Mouse (Mus musculus) heart, embryonic 12.5 days (tissue): Measurements from ENCODE around the gene Pomt2. TPM values are rescaled to one million over a fixed set of nuclear protein-coding genes. Genes with fewer than 3 reads are reported as not detected.
A peak's percentile ranks its signal among the peaks of the same experiment; 100 is the strongest.

Source experiments
- ATAC-seq: fragments of 200-750 bp; cut with Nextera tagmentation; 2 replicates; pipeline ENCODE4 v1.8.0; 2017; ENCODE audit warnings: moderate TSS enrichment, moderate library complexity; ENCODE audit not compliant: insufficient number of reproducible peaks, low FRiP score
- H3K27ac ChIP-seq: fragments of 300-500 bp; sonication (generic); 2 replicates; pipeline ENCODE4 v1.5.1; 2016; ENCODE audit warnings: mild to moderate bottlenecking, moderate library complexity; ENCODE audit not compliant: poor library complexity, severe bottlenecking
- H3K27me3 ChIP-seq: fragments of 300-500 bp; sonication (generic); replicated peaks from 2 replicates; pipeline ENCODE4 v1.6.1; 2016; ENCODE audit warnings: mild to moderate bottlenecking, moderate library complexity
- H3K36me3 ChIP-seq: fragments of 300-500 bp; sonication (generic); 2 replicates; pipeline ENCODE4 v1.6.1; 2016; ENCODE audit warnings: mild to moderate bottlenecking, moderate library complexity
- H3K4me1 ChIP-seq: fragments of 300-500 bp; sonication (generic); replicated peaks from 2 replicates; pipeline ENCODE4 v1.6.1; 2016; ENCODE audit warnings: mild to moderate bottlenecking
- H3K4me2 ChIP-seq: fragments of 300-500 bp; sonication (generic); 2 replicates; pipeline ENCODE4 v1.6.1; 2016; ENCODE audit warnings: mild to moderate bottlenecking, moderate library complexity
- H3K4me3 ChIP-seq: fragments of 300-500 bp; sonication (generic); 2 replicates; pipeline ENCODE4 v1.5.1; 2016; ENCODE audit warnings: mild to moderate bottlenecking
- H3K9ac ChIP-seq: fragments of 300-500 bp; sonication (generic); 2 replicates; pipeline ENCODE4 v1.6.1; 2016; ENCODE audit warnings: mild to moderate bottlenecking, moderate library complexity
- H3K9me3 ChIP-seq: fragments of 300-500 bp; sonication (generic); replicated peaks from 2 replicates; pipeline ENCODE4 v1.6.1; 2016; ENCODE audit warnings: mild to moderate bottlenecking, moderate library complexity
- WGBS: fragments of 180-500 bp; shearing (Covaris S2); methylation state at CpG from one replicate; pipeline ENCODE4 v1.1.7; 2016; 5-methylcytosine and 5-hydroxymethylcytosine counted together
- polyA plus RNA-seq: library from polyadenylated mRNA; unstranded; fragments of >200 nt; fragmentation: Nextera tagmentation; extraction: Ambion mirVana; gene quantifications from 2 replicates; pipeline ENCODE4 v1.2.1, GENCODE M21; 2016

Pomt2 gene
- polyA plus RNA-seq, 1 experiment from 2014 or later = 16.0 TPM

DNA sequence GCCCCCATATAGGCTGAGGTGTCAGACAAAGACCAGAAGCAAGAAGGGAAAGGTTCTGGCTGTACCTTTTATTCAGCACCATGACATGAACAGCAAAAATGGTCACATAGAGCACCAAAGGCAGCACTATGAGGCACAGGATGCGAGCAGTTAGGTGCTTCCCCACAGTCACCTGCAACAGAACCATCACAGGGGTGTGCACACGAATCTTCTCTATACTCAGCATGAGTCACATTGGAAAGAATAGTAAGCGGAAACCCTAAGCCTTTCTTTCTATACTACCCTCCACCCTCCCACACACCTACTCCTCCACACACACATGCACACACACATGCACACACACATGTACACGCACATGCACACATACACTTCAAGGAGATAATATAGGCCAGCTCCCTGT, 17.5 kb downstream of the Pomt2 start:
- ATAC-seq = no peak
- WGBS = 89% methylated on average over 4 of the region's 4 CpGs
- H3K36me3 ChIP-seq = peaks cover 47% of the 10 kb centered on the region

DNA sequence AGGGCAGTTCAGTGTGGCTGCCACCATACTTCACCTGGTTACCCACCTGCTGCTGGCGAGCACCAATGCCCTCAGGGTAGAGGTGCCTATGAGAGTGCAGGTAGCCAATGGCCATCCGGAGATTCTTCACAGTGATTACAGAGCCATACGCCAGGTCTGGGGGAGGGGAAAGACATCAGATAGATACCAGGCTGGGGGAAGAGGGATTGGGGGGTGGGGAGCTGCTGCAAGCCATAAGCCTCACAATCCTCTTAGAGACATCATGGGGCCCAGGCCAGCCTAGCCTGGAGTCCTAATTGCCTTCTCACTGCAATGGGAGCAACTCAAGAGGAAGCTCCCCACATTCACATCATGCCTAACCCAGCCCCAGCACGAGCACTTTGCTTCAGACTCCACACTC, 20.5 kb downstream of the Pomt2 start:
- H3K27me3 ChIP-seq = no peaks in the 10 kb centered on the region
- no peak overlapping the region for H3K4me2 ChIP-seq
- H3K36me3 ChIP-seq = peaks cover 58% of the 10 kb centered on the region
- ATAC-seq = no peak
- H3K4me1 ChIP-seq = peaks cover 5% of the 10 kb centered on the region
- no peak overlapping the region for H3K9ac ChIP-seq
- H3K4me3 ChIP-seq = no peak overlapping the region
- WGBS = 77% methylated on average over 4 of the region's 4 CpGs
- H3K27ac ChIP-seq = no peak overlapping the region
- no peaks in the 10 kb centered on the region for H3K9me3 ChIP-seq

More for the DNA sequence above, 17.5 kb downstream of the Pomt2 start:
- no peak overlapping the region for H3K4me3 ChIP-seq
- H3K9me3 ChIP-seq = no peaks in the 10 kb centered on the region
- no peak overlapping the region for H3K9ac ChIP-seq
- H3K4me2 ChIP-seq = no peak overlapping the region
- H3K27me3 ChIP-seq = no peaks in the 10 kb centered on the region
- H3K4me1 ChIP-seq = peaks cover 10% of the 10 kb centered on the region
- H3K27ac ChIP-seq = no peak overlapping the region

DNA sequence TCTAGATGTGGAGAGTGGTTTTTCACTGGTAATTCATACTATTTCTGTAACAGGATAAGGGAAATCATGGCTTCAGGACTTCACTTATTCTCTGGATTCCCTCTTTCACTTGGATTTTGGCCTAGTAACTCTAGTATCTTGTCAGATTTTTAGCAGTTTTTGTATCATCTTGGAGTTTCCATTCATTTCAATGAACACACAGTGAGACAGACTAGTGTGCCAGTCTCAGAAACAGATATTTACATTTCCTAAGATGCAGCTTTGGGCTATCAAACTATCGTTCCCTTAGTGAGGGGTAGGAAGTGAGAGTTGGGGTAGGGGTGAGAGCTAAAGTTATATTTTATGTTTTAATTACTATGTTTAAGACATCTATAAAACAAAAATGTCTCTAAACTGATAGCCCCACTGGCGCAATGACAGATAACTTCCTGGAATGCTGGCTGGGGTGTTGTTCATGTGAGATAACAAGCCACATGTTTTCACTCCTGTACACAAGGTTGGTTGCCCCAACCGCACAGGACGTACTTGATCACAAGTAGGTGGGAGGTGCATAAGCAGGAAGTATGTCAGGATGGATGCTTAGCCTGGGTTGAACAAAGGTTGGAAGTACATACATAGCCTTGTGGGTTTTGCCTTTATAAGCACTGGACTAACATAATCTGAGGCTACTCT, 25.7 kb downstream of the Pomt2 start:
- Histone ChIP-seq H3K36me3 (peaks cover 59% of the 10 kb centered on the region), H3K4me2 (no peak overlapping the region), H3K27me3 (no peaks in the 10 kb centered on the region), H3K4me3 (no peak overlapping the region), H3K4me1 (no peaks in the 10 kb centered on the region), H3K9ac (no peak overlapping the region), H3K27ac (no peak overlapping the region), H3K9me3 (no peaks in the 10 kb centered on the region)
- 68% methylated on average over 4 of the region's 4 CpGs for WGBS
- 0 out of 2 replicates have a peak, but pooled peaks have one; percentile 39 for ATAC-seq

DNA sequence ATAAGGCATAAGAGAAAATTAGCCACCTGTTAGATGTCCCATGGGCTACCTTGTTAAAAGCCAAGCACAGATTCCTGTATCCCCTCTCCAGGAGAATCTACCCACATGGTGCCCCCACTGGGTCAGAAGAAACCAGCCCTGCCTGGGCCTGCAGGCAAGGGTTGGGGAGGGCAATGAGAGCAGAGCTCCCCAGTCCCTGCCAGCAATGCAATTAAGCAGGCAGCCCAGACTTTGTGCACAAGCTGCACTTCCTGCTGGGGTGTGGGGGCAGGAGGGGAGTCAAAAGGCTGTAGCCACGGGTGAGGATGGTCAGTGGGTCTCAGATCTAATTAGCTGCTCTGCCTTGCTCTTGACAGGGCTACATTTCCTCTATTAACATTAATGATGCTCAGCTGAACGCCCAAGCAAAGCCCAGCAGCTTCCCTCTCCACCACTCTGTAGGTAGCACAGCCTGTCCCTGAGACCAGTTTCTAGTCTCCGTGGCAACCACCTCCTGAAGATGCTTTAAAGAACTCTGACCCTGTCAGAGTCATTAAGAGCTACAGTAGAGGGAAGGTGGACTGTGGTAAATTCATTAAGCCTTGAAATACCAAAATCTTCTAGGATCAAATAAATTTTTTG, 40.3 kb downstream of the Pomt2 start:
- peaks cover 35% of the 10 kb centered on the region for H3K36me3 ChIP-seq
- H3K4me2 ChIP-seq = no peak overlapping the region
- no peak overlapping the region for H3K9ac ChIP-seq
- H3K27me3 ChIP-seq = peaks cover 16% of the 10 kb centered on the region
- H3K4me1 ChIP-seq = peaks cover 8% of the 10 kb centered on the region; the same call in 1 of the 2 replicates
- no peak for ATAC-seq
- 46% methylated on average over 3 of the region's 3 CpGs for WGBS
- H3K27ac ChIP-seq = no peak overlapping the region
- H3K9me3 ChIP-seq = no peaks in the 10 kb centered on the region
- no peak overlapping the region for H3K4me3 ChIP-seq

DNA sequence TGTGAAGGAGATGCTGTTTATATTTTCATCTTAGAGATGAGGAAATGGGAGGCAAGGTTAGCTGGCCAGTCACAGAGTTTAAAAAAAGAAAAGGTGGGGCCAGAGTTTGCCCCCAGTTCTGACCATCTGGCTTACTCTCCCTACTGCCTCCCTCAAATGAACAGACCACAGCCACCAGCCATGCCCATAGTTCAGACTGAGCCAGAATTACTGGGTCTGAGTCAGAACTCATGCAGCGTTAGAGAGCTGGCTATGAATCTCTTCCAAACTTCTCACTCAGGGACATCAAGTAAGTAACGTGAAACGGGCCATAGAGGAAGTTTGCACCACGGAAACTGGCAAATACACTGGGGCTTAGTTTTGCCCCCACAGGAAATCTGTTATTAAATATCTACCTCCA, 43.0 kb downstream of the Pomt2 start:
- no peak overlapping the region for H3K27ac ChIP-seq
- no peak for ATAC-seq

DNA sequence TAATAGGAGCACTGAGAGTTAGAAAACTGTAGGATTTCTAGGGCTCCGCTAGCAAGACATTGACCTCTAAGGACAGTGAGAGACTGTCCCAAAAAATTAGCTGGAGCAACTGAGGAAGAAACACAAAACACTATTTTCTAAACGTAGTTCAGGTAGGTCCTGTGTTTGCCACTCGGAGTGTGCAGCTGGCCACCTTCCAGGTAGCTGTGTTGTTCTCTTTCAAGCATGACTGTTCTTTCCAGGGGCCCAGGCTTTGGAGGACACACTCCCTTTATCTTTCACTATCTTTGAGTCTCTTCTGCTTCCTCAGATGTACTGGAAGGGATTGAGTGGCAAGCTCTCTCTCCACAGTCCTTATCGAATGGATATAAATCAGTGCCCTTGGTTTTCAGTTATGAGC, 44.3 kb downstream of the Pomt2 start:
- no peak overlapping the region for H3K4me3 ChIP-seq
- no peaks in the 10 kb centered on the region for H3K9me3 ChIP-seq
- peaks cover 48% of the 10 kb centered on the region for H3K27me3 ChIP-seq
- no peak for ATAC-seq
- no peak overlapping the region for H3K27ac ChIP-seq
- peaks cover 12% of the 10 kb centered on the region for H3K4me1 ChIP-seq
- WGBS = 87% methylated on average over 4 of the region's 4 CpGs
- peaks cover 5% of the 10 kb centered on the region for H3K36me3 ChIP-seq
- H3K4me2 ChIP-seq = no peak overlapping the region
- no peak overlapping the region for H3K9ac ChIP-seq

More for the DNA sequence above, 43.0 kb downstream of the Pomt2 start:
- Histone ChIP-seq H3K4me3 (no peak overlapping the region), H3K9ac (no peak overlapping the region), H3K36me3 (peaks cover 17% of the 10 kb centered on the region), H3K27me3 (peaks cover 43% of the 10 kb centered on the region), H3K9me3 (no peaks in the 10 kb centered on the region), H3K4me1 (peaks cover 12% of the 10 kb centered on the region), H3K4me2 (no peak overlapping the region)
- WGBS = 80% methylated on average over 4 of the region's 4 CpGs

DNA sequence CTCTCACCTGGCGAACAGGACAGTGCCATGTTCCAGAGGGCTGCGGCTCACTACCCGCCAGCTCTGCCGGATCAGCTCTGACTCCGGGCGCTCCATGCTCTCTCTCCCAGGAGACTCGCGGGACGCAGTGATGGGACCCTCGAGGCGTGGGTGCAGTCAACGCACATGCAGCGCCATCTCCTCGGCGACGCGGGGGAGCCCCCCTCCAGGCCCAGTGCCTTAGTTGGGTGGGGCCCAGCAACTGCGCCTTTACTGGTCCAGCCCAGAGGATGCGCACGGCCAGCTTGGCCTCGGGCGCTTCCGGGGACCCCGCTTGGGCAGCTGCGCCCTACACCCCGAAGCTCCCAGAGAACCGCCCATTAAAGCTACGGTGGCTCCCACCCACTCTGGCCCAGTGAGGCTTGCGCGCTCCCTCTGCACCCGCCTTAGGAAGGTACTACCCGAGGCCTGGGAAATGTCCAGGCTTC, 45.6 kb downstream of the Pomt2 start, which contains the start of gene Ngb:
Gene Ngb (minus strand): TSS at position 375 of the 467 bp plus-strand sequence.
- no peak within 1 kb of the TSS for H3K27ac ChIP-seq

DNA sequence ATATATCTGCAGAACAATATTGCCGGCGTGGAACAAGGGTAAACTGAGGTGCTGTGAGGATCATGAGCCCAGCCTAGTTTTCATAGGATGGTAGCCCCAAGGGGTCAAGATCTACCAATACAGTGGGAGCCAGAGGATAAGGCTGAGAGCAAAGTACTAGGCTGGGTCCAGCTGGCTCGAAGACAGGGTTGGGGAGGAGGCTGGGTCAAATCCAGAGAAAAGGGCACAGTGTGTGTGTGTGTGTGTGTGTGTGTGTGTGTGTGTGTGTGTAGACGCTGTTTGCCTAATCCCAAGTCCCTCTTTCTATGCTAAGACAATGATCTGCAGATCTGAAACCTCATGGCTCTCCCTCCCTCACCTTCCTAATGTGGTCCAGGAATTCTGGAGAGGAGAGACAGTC, 47.4 kb downstream of the Pomt2 start:
- Histone ChIP-seq H3K4me3 (no peak overlapping the region), H3K4me2 (no peak overlapping the region), H3K27me3 (peaks cover 60% of the 10 kb centered on the region), H3K9me3 (no peaks in the 10 kb centered on the region), H3K27ac (no peak overlapping the region), H3K4me1 (peaks cover 12% of the 10 kb centered on the region), H3K9ac (no peak overlapping the region), H3K36me3 (no peaks in the 10 kb centered on the region)
- 82% methylated on average over 4 of the region's 4 CpGs for WGBS
- no peak for ATAC-seq

More for the DNA sequence above, 45.6 kb downstream of the Pomt2 start, which contains the start of gene Ngb:
- H3K9me3 ChIP-seq = no peaks in the 10 kb centered on the region
- H3K27me3 ChIP-seq = peaks cover 60% of the 10 kb centered on the region
- peak within 1 kb of the TSS; percentile 79 for H3K4me2 ChIP-seq
- 5% methylated on average over 32 of the region's 32 CpGs for WGBS
- peak within 1 kb of the TSS; percentile 57; the same call in 1 of the 2 replicates for H3K9ac ChIP-seq
- ATAC-seq = peak; percentile 34; the same call in 1 of the 2 replicates
- no peaks in the 10 kb centered on the region for H3K36me3 ChIP-seq
- H3K4me1 ChIP-seq = peaks cover 12% of the 10 kb centered on the region
- peak within 1 kb of the TSS; percentile 44 for H3K4me3 ChIP-seq

DNA sequence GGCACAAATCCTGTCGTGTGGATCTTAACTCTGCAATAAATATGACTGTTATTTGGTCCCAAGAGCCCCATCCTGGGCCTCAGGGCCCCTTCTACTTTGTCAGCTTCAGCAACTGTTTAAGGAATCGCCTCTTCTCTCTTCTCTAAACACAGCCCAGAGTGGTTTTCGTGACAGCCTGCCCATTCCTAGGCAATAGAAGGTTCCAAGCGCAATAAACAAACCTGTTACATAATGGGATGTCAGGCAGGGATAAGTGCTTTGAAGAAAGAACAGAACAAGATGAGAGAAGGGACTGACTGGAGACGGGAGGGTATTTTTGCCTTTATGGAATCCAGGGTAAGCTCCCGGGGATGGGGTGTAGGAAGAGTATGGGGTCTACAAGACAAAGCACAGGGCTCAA, 54.1 kb downstream of the Pomt2 start:
- H3K4me3 ChIP-seq = no peak overlapping the region
- no peak overlapping the region for H3K9ac ChIP-seq
- ATAC-seq = no peak
- H3K9me3 ChIP-seq = no peaks in the 10 kb centered on the region
- peaks cover 14% of the 10 kb centered on the region for H3K27me3 ChIP-seq
- no peak overlapping the region for H3K27ac ChIP-seq
- no peak overlapping the region for H3K4me2 ChIP-seq
- H3K36me3 ChIP-seq = no peaks in the 10 kb centered on the region
- H3K4me1 ChIP-seq = peaks cover 24% of the 10 kb centered on the region
- 62% methylated on average over 6 of the region's 6 CpGs for WGBS

DNA sequence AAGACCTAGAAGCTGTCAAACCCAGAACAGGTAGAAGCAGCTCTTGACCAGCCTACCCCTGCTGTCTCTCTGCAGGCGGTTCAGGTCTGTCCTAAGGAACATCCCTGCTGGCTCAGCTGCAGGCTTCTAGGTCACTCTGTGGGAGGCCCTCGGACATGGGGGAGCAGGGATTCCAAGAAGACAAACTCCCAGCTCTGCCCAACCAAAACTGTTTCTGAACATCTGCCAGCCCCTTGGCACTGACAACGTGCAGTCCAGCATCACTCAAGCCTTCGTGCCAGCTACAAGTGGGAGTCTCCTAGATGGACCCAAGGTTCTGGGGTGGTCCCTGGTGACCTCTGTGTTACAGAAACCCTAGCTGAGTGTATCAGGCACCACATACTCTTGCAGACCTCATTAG, 54.5 kb downstream of the Pomt2 start:
- H3K9ac ChIP-seq = no peak overlapping the region
- no peak for ATAC-seq
- no peaks in the 10 kb centered on the region for H3K9me3 ChIP-seq
- H3K4me3 ChIP-seq = no peak overlapping the region
- peaks cover 26% of the 10 kb centered on the region for H3K4me1 ChIP-seq
- 68% methylated on average over 4 of the region's 4 CpGs for WGBS
- no peaks in the 10 kb centered on the region for H3K36me3 ChIP-seq
- H3K27ac ChIP-seq = no peak overlapping the region
- no peak overlapping the region for H3K4me2 ChIP-seq
- H3K27me3 ChIP-seq = peaks cover 10% of the 10 kb centered on the region

DNA sequence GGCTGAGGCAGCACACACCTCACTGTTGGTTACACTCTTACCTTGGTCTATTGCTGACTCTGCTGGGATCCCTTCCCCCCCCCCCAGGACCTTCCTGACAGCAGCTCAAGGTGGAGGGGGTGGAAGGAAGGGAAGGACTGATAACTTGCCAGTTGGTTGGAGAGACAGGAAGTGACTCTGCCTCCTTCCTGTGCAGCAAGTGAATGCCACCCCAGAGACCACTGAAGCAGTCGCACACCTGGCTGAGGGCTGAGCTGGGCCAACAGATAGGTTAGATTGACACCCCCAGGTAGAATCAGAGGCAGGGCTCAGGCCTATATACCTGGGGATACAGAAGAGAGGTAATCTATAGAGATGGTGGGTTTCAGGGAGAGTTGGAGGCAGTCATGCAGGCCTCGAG, 55.9 kb downstream of the Pomt2 start:
- Histone ChIP-seq H3K4me1 (peaks cover 26% of the 10 kb centered on the region), H3K4me3 (no peak overlapping the region), H3K9me3 (no peaks in the 10 kb centered on the region), H3K36me3 (no peaks in the 10 kb centered on the region), H3K9ac (no peak overlapping the region), H3K27me3 (no peaks in the 10 kb centered on the region), H3K4me2 (no peak overlapping the region), H3K27ac (no peak overlapping the region)
- no peak for ATAC-seq
- WGBS = 79% methylated on average over 2 of the region's 2 CpGs
